Mouse (Mus musculus): Measurements from ENCODE around the gene Veph1.

- no peak for TF ChIP-seq CTCF (conservative IDR thresholded peaks at IDR 0.05; ENCODE audit: low read length)
- no peak for TF ChIP-seq NANOG (IDR thresholded peaks at IDR 0.05; ENCODE audit: borderline replicate concordance, low read length)
- no peak for TF ChIP-seq POU5F1 (IDR thresholded peaks at IDR 0.05; ENCODE audit: borderline replicate concordance, low read length)
These were observed 44.1 kb upstream of the Veph1 start for GRCm38 (mm10) chr3:66340742-66341141.

All from E14TG2a.4 (cell line).